Mouse (Mus musculus) CD4-positive helper T cell, adult 2 months (primary cell): ENCODE data around the gene Trim26.
"Not testable (repeated sequence)": the region's sequence is repeated elsewhere in the genome, so short reads cannot be mapped to it uniquely, and the experiment has no call there.

Source experiments
- DNase-seq: peaks from one replicate; pipeline ENCODE4 v3.0.0-alpha.2; 2012; ENCODE audit warnings: low read depth, missing footprints, low spot score

Trim26 gene

DNA sequence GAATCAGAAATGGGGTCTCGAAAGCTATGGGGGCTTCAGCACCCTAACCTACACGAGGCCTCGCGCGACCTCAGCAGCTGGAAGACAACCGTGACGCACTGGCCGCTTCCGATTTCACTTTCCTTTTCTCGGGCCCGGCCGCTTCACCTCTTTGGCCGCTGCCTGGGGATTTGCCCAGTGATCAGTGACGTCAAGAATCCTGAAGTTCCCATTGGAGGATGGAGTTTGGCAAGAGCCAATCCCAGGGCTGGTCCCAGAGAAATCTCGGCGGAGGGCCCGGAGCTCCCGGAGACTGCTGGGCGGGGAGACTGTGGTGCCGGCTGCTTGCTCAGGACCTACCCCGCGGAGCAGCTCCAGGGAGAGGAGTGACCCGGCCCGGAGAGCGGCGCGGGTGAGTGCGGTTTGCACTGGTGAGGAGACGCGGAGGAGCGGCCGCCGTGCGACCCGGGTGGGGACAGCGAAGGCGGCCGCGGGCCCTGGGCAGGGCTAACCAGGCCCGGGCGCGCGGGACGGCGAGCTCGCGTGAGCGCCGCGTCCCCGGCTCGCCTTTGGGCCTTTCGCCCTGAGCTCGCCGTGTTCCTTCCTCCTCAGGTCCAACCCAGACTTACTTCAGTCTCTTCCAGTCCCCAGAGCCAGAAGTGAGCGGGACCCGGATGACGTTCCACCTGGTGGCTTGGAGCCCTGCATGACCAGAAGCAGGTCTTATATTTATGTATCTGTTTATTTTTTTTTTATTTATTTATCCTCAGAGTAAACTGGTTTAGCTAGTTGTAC lies at the start of gene Trim26:
TSS of gene Trim26 (plus strand) at position 261 of the 774 bp plus-strand sequence.
- DNase-seq, result peak; percentile 97

DNA sequence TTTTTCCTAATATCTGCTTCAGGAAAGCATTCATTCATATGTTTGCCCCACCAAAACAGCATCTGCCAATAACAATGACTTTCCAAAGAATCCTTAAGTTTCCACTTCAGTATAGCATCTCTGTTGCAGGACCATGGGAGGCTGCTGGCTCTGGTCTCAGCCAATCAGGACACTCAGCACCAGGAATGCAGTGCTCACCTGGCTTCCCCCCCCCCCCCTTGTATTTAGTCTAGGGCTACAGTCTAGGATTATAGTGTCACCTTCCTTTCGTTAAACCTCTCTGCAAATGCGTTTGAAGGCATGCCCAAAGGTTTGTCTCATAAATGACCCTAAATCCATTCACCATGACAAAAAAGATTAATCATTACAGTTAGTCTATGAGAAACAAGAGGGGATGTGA lies 48.6 kb upstream of the Trim26 start:
- no peak for DNase-seq

DNA sequence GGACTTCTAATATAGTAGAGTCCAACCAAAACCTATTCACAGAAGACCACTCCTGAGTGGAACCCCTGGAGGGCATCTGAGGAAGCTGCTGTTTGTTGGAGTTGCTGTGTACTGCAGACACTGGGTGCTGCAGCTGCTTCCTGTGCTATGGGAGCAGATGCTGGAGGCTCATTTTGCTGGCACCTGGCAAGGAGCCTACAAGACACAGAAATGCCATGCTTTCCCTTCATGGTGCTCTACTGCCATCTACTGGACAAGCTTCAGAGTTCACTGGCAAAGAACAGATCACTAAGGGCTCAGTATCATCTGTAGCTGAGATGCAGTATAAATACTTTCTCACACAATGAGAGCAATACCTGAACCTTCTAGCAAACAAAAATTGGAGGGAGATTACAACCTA lies 48.1 kb upstream of the Trim26 start:
- DNase-seq, result peak; percentile 68

DNA sequence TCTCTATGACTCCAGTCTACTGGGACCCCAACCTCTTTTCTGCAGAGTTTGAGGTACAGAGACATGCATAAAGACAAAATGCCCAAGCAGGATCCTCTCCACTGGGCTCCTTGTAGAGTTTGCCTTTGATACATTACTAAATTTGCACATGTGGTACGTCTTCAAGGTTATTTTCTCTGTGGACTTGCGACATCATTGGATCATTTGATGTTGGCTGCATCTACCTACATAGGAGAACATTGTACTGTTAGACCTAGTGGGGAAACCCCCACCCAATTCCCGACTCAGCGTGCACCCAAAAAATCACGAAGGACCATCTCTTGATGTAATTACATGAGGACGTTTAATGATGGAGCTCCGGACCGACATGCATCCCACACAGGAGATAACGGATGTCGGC lies 37.4 kb upstream of the Trim26 start:
- no peak for DNase-seq

DNA sequence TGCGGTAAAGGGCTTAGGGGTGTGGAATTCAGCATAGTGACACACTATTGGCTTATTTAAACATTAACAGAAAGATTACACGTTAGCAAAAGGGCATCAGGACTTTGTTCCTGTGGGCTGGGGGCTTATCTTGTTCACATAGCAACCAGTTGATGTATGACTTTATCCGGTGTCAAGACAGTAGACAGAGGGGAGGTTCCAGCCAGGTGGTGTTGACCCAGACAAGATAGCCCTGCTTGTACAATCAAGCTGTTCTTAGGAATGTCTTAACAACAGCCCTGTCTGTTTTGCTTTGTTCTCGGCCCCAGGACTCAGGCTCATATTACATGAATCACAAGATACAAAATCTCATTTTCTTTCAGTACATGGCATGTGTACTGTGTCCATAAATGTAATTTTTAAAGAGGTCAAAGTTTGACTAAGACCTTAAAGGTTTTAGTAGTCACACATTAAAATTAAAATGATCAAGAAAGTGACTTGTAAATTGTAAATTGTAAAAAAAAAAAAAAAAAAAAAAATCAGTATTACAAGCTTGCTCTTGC lies 36.9 kb upstream of the Trim26 start:
- not testable (repeated sequence) for DNase-seq

DNA sequence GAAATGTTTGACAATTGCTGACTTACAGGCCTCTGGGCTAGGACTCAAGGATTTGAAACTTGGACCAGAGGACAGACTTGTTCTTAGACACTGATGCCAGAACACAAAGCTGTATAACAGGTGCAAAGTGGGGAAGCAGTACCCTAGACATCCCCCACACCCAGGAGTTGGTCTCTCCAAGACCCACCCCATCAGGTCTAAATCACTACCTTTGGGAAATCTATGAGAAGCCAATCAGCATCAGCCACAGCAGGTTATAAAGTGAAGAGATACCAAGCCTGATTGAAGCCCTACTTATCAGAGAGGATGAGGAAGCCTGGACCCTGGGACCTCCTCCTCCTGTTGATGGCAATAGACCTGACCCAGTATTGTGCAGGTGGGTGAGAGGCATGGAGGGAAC lies 25.1 kb upstream of the Trim26 start, which contains the start of gene H2-M10.6:
TSS of gene H2-M10.6 (plus strand) at position 301 of the 400 bp plus-strand sequence.
- no peak for DNase-seq

DNA sequence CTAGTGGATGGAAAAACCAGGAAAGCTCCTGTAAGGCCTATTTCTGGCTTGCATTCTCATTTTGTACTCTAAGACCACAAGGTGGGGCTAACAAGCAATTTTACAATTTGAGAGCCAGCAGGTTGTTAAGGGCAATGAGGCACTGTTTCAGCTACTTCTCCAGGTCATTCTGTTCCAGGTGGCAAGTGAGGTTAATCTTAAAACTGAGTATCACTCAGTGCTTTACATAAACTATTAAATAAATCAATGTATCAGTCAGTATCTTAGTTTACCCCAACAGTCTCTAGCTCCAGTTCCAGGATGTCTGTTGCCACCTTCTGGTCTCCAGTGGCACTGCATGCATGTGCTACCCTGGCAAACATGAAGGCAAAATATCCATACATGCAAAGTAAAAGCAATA lies 12.9 kb upstream of the Trim26 start:
- peak; percentile 73 for DNase-seq

DNA sequence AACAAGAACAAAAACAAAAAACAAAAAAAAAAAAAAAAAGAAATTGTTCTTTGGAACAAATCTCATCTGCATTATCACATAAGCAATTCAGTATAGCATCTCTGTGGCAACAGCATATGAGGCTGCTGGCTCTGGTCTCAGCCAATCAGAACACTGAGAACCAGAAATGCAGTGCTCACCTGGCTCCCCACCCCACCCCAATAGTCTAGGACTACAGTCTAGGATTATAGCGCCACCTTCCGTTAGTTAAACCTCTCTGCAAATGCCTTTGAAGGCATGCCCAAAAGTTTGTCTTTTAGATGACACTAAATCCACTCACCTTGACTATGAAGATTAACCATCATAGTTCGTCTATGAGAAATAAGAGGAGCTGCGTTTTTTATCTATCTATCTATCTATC lies 11.4 kb upstream of the Trim26 start:
- peak; percentile 71 for DNase-seq

DNA sequence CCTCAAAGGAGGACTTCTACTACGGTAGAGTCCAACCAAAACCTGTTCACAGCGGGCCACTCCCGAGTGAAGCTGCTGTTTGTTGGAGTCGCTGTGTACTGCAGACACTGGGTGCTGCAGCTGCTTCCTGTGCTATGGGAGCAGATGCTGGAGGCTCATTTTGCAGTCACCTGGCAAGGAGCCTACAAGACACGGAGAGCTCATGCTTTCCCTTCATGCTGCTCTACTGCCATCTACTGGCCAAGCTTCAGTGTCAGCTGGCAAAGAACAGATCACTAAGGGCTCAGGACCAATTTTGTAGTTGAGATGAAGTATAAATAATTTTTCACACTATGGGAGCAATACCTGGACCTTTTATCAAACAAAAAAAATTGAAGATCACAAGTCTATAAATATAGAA lies 10.9 kb upstream of the Trim26 start:
- peak; percentile 86 for DNase-seq

DNA sequence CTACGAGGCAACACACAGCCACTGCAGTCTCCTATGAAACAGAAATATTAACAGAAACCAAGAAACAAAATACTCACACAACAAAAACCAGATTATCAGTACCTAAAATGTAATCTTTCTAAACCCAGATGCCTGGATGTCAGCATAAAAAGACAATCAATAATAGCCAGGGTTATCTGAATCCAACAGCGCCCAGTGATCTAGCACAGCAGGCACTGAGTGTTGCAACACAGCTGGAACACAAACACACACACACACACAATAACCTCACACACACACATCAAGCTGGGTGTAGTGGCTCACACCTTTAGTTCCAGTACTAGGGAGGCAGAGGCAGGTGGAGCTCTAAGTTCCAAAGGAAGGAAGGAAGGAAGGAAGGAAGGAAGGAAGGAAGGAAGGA lies 8.4 kb upstream of the Trim26 start:
- DNase-seq, result no peak

DNA sequence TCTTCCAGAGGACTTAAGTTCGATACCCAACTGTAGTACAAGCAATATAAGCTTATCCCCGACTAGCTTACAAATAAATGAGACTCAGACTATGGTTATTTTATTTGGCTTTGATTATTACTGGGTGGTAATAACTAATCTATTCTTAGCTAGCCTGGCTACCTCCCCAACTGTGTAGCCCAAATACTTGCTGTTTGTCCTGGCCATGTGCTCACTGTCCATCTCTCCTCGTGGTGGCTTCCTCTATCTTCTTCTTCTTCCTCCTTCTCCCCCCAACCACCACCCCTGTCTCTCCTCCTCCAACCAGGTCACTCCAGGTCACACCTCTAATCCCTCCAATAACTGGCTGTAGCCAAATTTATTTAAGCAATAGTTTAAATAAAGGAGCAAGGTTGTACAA lies 6.5 kb upstream of the Trim26 start:
- no peak for DNase-seq

DNA sequence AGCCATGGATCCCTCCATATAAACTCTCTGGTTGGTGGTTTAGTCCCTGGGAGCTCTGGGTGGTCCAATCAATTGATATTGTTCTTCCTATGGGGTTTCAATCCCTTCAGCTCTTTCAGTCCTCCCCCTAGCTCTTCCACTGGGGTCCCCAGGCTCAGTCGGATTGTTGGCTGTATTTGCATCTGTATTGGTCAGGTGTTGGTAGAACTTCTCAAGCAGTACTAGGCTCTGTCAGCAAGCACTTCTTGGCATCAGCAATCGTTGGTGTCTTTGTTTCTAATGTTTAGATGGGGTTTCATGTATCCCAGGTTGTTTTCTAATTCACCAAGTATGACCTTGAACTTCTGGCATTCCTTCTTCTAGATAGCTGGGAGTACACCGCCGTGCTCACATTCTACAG lies 4.2 kb upstream of the Trim26 start:
- DNase-seq, result no peak

DNA sequence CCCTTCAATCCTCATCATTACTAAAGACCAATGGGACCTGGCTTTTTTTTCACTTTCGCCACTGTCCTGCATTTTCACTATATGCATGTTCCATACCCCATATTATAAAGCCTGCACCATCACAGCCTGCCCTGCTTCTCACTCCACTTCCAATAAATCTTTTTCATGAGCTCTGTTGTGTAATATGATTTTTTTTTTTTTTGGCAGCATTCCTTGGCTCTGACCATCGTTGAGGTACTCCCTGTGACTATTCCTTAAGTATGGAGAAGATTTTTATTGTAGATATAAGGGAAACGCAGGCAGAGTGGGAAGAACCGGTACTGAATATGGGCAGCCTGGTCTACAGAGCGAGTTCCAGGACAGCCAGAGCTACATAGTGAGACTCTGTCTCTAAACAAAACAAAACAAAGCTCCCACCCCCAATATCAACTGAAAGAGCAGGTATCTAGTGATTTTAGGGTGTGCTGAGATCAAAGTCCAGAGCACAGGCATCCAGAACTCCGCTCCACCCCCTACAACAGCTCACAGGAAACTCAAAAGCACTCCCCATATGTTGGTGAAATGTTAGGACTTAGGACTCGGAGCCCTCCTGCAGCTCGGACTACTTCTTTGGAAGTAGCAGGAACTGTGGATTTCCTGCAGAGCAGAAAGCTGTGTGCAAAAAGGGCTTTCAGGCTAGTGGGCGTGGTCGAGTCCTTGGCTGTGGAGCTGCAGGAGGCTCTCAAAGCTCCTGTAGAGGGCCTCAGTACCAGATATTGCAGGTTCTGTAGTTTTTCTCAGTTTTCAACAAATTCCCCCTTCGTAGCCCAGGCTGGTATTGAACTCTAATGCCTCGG lies 1.1 kb upstream of the Trim26 start:
- peak; percentile 81 for DNase-seq

DNA sequence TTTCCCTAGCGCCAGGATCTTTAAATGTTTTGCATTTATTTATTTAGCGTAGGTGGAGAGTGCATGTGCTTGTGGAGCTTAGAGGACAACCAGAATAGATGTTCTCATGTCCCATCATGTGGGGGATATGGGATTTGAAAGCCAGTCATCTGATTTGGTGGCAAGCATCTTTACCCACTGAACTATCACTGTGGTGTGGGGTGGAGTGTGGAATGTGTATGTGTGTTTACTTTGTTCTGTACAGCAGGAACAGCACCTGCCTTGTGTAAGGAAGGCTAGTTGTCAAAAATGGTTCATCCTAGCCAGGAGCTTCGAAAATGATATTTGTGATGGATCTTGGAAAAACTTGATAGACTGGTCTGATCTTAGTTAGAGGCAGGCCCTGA lies 514 bp upstream of the Trim26 start:
- no peak for DNase-seq

DNA sequence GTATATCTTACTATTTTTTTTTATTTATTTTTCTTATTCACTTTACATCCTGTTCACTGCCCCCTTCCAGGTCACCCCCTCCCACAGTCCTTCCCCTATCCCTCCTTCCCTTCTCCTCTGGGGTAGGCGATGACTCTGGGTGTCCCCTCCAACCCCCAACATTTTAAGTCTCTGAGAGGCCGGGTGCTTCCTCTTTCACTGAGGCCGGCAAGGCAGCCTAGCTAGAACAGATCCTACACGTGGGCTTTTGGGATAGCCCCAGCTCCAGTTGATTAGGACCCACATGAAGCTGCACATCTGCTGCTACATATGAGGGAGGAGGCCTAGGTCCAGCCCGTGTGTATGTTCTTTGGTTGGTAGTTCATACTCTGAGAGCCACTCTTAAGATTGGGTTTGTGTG lies 2.1 kb downstream of the Trim26 start:
- no peak for DNase-seq

DNA sequence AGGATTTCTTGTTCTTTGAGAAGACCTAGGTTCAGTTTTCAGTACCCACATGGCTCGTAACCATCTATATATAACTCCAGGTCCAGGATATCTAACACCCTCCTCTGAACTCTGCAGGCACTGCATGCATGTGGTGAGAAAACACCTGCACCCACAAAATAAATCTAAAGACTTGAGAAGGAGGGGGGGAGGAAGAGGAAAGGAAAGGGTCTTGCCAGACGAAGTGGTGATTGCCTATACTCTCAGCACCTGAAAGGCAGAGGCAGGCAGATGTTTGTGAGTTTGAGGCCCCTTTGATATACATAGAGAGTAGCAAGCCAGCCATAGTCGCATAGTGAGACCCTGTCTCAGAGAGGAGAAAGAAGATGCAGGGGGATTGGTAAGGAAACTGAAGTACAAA lies 3.0 kb downstream of the Trim26 start:
- DNase-seq, result no peak

DNA sequence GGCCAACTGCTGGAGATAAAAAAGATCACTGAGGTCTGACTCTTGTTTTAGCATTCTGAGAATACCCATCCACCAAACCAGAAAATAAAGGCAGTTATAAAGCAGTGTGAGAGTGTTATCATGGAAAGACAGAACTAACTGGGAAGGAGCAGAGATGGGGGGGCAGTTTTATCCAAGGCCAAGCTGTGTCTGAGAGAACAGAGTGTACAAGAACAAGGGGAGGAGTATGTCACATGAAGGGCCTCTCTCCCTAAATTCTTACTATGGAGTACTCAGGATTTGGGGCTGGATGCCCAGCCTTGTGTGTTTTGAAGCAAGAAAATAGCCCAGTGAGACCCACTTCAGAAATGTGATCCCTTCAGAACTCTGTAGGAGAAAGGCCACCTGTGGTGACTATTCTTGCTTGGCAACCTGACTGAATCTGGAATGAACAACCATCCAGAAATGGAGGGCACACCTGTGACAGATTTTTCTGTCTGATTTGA lies 4.1 kb downstream of the Trim26 start:
- DNase-seq, result no peak

DNA sequence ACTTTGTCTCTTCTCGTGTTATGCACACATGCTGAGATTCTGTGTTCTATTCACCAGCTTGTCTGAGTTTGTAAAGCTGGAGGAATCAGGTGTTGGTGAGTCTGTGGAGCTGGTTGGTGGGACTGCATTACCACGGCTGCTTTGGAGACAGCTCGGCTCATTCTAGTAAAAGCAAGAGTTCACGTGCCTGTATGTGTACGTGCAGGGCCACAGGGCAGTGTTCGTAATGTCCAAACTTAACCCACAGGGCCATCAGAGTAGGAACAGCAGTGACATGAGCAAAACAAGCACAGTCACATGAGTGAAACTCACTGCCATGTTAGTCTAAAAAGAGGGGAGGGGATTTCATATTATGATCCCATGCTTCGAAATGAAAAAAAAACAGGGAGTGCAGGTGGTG lies 6.8 kb downstream of the Trim26 start:
- DNase-seq, result no peak

DNA sequence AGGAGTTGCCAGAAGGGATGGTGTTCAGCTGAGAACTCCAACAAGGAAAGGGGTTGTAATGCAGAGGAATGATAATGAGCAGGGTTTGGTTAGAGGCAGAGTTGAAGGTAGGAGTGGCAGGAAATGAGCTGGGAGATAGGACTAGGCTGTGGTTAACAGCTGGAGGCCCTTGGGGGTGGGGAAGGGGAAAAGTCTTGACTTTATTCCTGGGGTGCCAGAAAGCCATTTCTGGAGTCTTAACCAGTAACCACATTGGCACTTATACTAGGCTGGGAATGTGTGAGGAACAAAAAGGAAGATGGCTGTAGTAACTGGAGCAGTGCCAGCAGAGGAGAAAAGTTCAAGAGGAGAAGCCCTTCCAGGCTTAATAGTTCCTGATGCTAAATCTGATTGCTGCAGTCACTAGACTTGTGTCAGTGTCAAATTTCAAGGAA lies 7.4 kb downstream of the Trim26 start:
- peak; percentile 45 for DNase-seq

DNA sequence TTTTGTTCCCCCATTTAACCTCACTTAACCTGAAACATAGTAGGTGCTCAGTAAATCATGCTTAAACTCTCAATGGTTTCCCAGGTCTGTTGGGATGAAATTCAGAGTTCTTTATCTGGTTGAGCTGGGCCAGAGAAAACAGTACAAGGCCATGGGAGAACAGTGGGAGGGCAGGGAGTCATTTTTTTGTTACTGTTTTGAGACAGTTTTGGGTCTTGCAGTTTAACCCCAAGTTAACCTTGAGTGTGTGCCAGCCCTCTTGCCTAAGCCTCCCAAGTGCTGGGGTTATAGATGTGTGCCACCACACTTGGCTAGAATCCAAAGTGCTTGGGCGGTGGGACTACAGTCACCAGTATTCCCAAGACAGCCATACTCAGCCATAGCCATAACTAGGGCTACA lies 7.8 kb downstream of the Trim26 start:
- no peak for DNase-seq

DNA sequence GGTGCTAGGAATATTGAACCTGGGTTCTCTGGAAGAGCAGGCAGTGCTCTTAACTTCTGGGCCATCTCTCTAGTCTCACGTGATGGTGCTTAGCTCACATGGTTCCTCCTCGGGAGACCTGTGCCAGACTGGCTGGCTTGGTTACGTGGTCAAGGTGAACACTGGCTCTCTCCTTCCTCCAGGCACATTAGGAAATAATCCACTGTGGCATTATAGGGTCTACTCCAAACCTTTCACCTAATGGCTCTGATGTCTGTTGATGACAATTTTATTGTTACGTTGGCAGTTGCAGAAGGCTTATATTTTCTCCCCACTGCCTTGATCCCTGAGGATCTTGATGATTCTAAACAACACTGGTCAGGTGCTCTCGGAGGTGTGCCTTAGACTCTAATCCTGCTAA lies 12.0 kb downstream of the Trim26 start:
- no peak for DNase-seq

DNA sequence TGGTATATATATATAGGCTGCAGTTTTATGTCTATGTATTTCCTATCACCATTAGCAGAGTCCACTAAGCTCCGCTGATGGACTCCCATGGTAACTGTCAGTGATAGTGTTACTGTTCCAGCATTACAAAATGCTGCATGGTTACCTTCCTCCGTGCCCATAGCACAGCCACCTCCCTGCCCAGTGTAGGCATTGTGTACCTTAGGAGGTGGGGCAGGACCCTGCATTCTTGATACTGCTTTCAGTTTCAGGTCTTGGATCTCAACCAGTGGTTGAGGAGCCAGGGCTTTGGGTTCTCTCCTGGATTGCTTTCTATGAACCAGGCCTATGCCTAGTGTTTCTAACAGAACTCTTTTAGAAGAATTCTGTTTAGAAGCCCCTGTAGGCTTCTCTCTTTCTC lies 13.1 kb downstream of the Trim26 start:
- no peak for DNase-seq
